Mouse (Mus musculus) CD8-positive naive resting alpha-beta T cell, adult 2 months (primary cell): ENCODE measurements around the gene Trpc4ap.
"Not testable (repeated sequence)": the region's sequence is repeated elsewhere in the genome, so short reads cannot be mapped to it uniquely, and the experiment has no call there.

Experiments used
- DNase-seq, 2 experiments: peaks; one replicate each; pipeline ENCODE4 v3.0.0; 2022; ENCODE audit warnings: low read depth in 2 of 2, low spot score in 2 of 2

Trpc4ap gene

GRCm38 (mm10) chr2:155616971-155617370 is 75.2 kb downstream of the Trpc4ap start:
- no peak for DNase-seq

GRCm38 (mm10) chr2:155613953-155614352 is 78.2 kb downstream of the Trpc4ap start:
- no peak for DNase-seq

- DNase-seq, result peak in 1 of 2 experiments; percentile 36
Observed at GRCm38 (mm10) chr2:155613326-155613755, 78.8 kb downstream of the Trpc4ap start.

- no peak for DNase-seq
Observed at GRCm38 (mm10) chr2:155611834-155612550, 80.2 kb downstream of the Trpc4ap start.

DNA sequence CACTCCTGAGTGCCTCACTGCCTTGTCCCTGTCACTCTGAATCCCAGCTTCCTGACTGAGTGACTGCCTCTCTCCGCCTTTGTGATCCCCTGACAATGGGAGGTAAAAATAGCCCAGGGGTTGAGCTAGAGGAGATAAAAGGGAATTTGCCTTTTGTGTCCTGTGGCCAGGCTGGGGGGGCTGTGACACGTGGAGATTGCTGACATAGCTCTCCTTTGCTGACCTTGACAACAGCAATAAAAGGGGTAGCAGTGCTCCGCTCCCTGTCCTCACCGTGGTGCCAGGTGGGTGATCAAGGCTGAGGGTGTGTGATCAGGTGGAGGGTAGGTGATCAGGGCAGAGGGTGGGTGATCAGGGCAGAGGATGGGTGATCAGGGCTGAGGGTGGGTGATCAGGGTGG is 81.2 kb downstream of the Trpc4ap start, which contains the start of gene Myh7b:
TSS of gene Myh7b (plus strand) at position 235 of the 400 bp plus-strand sequence.
- DNase-seq, result no peak

- DNase-seq, result no peak
Observed at GRCm38 (mm10) chr2:155606360-155606759, 85.8 kb downstream of the Trpc4ap start.

DNA sequence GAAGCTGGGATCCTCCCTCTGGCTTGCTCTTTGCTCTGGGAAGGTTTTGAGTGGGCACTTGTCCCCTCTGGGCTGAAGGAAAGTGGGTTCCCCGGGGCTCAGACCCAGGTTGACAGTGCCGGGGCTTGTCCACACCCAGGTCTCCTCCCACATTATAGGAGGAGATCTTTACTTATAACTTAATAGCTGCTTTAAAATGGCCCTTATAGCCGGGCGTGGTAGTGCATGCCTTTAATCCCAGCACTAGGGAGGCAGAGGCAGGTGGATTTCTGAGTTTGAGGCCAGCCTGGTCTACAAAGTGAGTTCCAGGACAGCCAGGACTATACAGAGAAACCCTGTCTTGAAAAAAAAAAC is 87.0 kb downstream of the Trpc4ap start:
- DNase-seq, result not testable (repeated sequence)

GRCm38 (mm10) chr2:155604560-155605235 is 87.5 kb downstream of the Trpc4ap start:
- DNase-seq, result no peak

DNA sequence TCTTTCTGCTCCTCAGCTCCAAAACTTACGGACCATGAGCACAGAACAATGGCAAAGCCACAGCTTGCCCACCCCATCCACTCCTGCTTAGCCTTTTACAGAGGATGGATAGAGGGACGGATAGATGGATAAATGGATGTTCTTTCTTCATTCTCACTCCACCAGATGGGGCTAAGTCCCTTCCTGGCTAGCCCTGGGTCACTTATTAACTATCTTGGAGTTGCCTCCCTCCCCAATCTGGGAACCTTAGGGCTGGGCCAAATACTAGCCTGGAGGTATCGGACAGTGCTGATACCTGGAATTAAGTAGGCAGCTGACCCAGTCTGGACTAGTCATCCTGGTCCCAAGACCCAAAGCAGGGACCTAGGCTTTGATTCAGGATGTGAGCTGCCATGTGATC is 88.5 kb downstream of the Trpc4ap start:
- DNase-seq, result no peak

DNA sequence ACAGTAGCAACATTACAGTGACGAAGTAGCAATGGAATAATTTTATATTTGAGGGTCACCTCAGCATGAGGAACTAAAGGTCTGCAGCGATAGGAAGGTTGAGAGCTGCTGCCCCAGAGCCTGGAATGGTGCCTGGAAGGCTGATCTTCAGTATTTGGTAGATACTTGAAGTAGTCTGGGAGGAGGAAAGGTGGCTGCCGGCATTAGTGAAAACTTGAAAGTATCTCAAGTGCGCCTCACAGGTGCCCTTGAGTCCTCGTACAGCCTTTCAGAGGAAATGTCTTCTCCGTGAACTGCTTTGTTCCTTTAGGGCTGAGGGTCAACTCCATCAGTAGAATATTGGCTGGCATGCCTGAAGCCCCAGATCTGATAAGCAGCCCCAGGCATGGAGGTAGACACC is 96.7 kb downstream of the Trpc4ap start:
- no peak for DNase-seq

GRCm38 (mm10) chr2:155592854-155593283 is 99.3 kb downstream of the Trpc4ap start:
- no peak for DNase-seq

DNA sequence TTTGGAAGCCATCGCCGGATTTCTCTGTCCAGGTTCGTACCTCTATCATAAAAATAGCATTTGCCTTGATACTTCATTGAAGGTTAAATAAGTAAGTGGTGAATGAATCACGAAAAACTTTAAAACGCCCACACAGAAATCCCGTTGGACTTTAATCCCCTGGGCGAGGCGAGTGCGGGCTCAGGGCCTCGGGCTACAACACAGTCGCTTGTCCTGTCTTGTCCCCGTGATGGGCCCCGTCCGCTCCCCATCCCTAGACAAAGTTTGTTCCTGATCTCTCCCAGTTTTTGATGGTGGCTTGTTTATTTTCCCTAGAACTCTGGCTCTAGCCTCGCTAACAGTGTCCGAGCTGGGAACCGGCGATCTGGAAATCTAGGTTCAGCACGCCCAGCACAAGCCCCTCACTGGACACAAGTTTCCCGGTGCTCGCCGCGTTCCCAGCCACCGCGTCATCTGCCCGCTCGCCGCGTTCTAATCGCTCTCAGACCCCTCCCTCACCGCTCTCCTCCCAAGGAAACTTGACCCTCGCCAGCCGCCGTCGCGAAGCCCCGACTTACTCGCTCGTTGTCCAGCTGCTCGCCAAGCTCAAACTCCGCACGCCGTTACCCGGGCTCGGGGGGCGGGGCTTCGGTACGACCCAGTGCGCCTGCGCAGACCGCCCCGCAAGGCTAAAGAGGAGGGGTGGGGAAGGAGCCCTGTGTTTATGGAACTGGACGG is 99.9 kb downstream of the Trpc4ap start, which contains the start of gene Gss:
TSS of gene Gss (minus strand) at position 674 of the 717 bp plus-strand sequence.
- DNase-seq, result peak; percentile 89 to 91

- no peak for DNase-seq
Observed at GRCm38 (mm10) chr2:155591676-155592075, 100.5 kb downstream of the Trpc4ap start.

DNA sequence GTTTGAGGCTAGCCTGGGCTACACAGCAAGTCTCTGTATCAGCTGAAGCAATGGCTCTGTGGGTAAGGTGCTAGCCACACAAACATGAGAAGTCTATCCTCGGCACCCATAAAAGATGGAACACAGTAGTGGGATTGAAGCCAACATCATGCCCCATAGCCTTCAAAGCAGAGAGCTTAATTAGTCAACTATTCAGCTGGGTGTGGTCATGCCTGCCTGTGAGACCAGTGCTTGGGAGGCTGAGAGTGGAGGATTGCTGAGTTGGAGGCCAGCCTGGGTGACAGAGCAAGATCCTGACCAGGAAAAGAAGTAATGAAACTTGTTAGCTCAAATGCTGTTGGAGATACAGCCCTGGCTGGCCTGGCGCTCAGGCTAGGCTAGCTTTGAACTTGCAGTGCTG is 101.3 kb downstream of the Trpc4ap start:
- DNase-seq, result no peak

DNA sequence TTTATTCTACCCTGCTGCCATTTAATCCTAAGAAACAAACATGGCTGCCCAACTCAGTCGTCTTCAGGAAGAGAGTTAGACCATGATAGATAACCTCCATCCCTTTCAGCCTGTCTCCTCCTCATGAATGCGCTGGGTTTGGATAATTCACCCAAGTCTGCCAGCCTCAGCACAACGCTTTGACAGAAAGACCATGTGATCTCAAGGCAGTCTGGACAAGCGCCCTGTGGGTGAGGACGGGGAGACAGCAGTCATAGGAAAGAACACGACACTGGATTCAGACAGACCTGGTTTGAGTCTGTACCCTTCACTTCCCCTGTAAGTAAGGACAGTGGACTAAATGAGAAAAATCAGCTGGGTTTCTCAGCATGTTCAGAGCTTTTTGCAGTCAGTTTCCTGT is 102.7 kb downstream of the Trpc4ap start:
- no peak for DNase-seq

- no peak for DNase-seq
Observed at GRCm38 (mm10) chr2:155588136-155588535, 104.0 kb downstream of the Trpc4ap start.

- no peak for DNase-seq
Observed at GRCm38 (mm10) chr2:155585486-155585885, 106.7 kb downstream of the Trpc4ap start.

- DNase-seq, result no peak
Observed at GRCm38 (mm10) chr2:155585082-155585481, 107.1 kb downstream of the Trpc4ap start.
